Mouse (Mus musculus) c-Kit-positive CD71-negative TER-119-negative erythroid progenitor cells, embryonic 14.5 days (primary cell): ENCODE measurements at regions not wholly inside any gene's neighbourhood (a gene's known extent, or its start where the extent isn't known, plus 50 kb on each side); places are given as distances from the start of the nearest gene placed in this dataset.

Experiments
- DNase-seq: peaks from one replicate; pipeline ENCODE4 v3.0.0-alpha.2; 2013; ENCODE audit warnings: low read depth

GRCm38 (mm10) chr3:131698070-131698750 lies 133.6 kb downstream of the Papss1 start:
- peak; percentile 10 for DNase-seq

- no peak for DNase-seq
Observed at GRCm38 (mm10) chr3:131703134-131703533, 138.6 kb downstream of the Papss1 start.

GRCm38 (mm10) chr3:131713532-131713931 lies 149.0 kb downstream of the Papss1 start:
- no peak for DNase-seq

- DNase-seq: no peak
Observed at GRCm38 (mm10) chr3:131718761-131719160, 154.2 kb downstream of the Papss1 start.

- no peak for DNase-seq
Observed at GRCm38 (mm10) chr3:131728618-131729017, 164.1 kb downstream of the Papss1 start.

GRCm38 (mm10) chr3:131734226-131734625 lies 169.7 kb downstream of the Papss1 start:
- no peak for DNase-seq

GRCm38 (mm10) chr3:131737461-131737860 lies 172.9 kb downstream of the Papss1 start:
- no peak for DNase-seq

- DNase-seq: no peak
Observed at GRCm38 (mm10) chr3:131737953-131738598, 173.5 kb downstream of the Papss1 start.

GRCm38 (mm10) chr3:131755537-131755936 lies 191.0 kb downstream of the Papss1 start:
- DNase-seq: no peak

GRCm38 (mm10) chr3:131756126-131756525 lies 191.6 kb downstream of the Papss1 start:
- DNase-seq: no peak

- DNase-seq: no peak
Observed at GRCm38 (mm10) chr3:131769976-131770375, 205.4 kb downstream of the Papss1 start.

- no peak for DNase-seq
Observed at GRCm38 (mm10) chr3:131770486-131770885, 205.9 kb downstream of the Papss1 start.

GRCm38 (mm10) chr3:131771863-131772546 lies 207.4 kb downstream of the Papss1 start:
- DNase-seq: no peak

GRCm38 (mm10) chr3:131772593-131772992 lies 208.0 kb downstream of the Papss1 start:
- DNase-seq: no peak

GRCm38 (mm10) chr3:131775431-131775830 lies 210.9 kb downstream of the Papss1 start:
- DNase-seq: no peak

GRCm38 (mm10) chr3:131776650-131777049 lies 212.1 kb downstream of the Papss1 start:
- no peak for DNase-seq

- no peak for DNase-seq
Observed at GRCm38 (mm10) chr3:131779803-131780202, 215.2 kb downstream of the Papss1 start.

- DNase-seq: no peak
Observed at GRCm38 (mm10) chr3:131785524-131785923, 221.0 kb downstream of the Papss1 start.

- no peak for DNase-seq
Observed at GRCm38 (mm10) chr3:131788321-131788720, 223.8 kb downstream of the Papss1 start.

- DNase-seq: no peak
Observed at GRCm38 (mm10) chr3:131789177-131789576, 224.6 kb downstream of the Papss1 start.

- DNase-seq: no peak
Observed at GRCm38 (mm10) chr3:131794056-131794455, 229.5 kb downstream of the Papss1 start.

- DNase-seq: no peak
Observed at GRCm38 (mm10) chr3:131795108-131796005, 230.8 kb downstream of the Papss1 start.
